Mouse (Mus musculus) heart, embryonic 14.5 days (tissue): ENCODE data around the gene Six4. TPM values are rescaled to one million over a fixed set of nuclear protein-coding genes. Genes with fewer than 3 reads are reported as not detected.
"Not testable (repeated sequence)": the region's sequence is repeated elsewhere in the genome, so short reads cannot be mapped to it uniquely, and the experiment has no call there.

Experiments
- ATAC-seq: fragments of 200-750 bp; cut with Nextera tagmentation; 2 replicates; pipeline ENCODE4 v1.8.0; 2017; ENCODE audit warnings: low read depth, moderate TSS enrichment; ENCODE audit not compliant: insufficient number of reproducible peaks, insufficient read depth, low FRiP score
- H3K27ac ChIP-seq, 2 experiments: fragments of 200-500 bp in 1 of 2; fragments of 300-500 bp in 1 of 2; sonication (generic) in 1 of 2; replicated peaks in 1 of 2; 2 replicates each; pipeline ENCODE4 v1.5.1; 2012 to 2014; ENCODE audit warnings: low read depth in 2 of 2, low read length in 2 of 2, control low read depth in 1 of 2, mild to moderate bottlenecking in 1 of 2, mixed read lengths in 1 of 2; ENCODE audit not compliant: control insufficient read depth in 1 of 2, insufficient read depth in 1 of 2
- H3K27me3 ChIP-seq: fragments of 300-500 bp; sonication (generic); 2 replicates; pipeline ENCODE4 v1.6.1; 2014; ENCODE audit warnings: mild to moderate bottlenecking, low read length, control low read depth; ENCODE audit not compliant: control insufficient read depth, insufficient read depth
- H3K36me3 ChIP-seq: fragments of 300-500 bp; sonication (generic); 2 replicates; pipeline ENCODE4 v1.6.1; 2014; ENCODE audit warnings: mild to moderate bottlenecking, control low read depth, low read length, mixed read lengths; ENCODE audit not compliant: control insufficient read depth, insufficient read depth
- H3K4me1 ChIP-seq, 2 experiments: fragments of 200-500 bp in 1 of 2; fragments of 300-500 bp in 1 of 2; sonication (generic) in 1 of 2; 2 replicates each; pipeline ENCODE4 v1.6.1; 2012 to 2014; ENCODE audit warnings: low read length in 2 of 2, control low read depth in 1 of 2, mixed read lengths in 1 of 2; ENCODE audit not compliant: control insufficient read depth in 2 of 2, insufficient read depth in 2 of 2
- H3K4me2 ChIP-seq: fragments of 300-500 bp; sonication (generic); 2 replicates; pipeline ENCODE4 v1.6.1; 2014; ENCODE audit warnings: mild to moderate bottlenecking, low read length
- H3K4me3 ChIP-seq, 2 experiments: fragments of 200-500 bp in 1 of 2; fragments of 300-500 bp in 1 of 2; sonication (generic) in 1 of 2; 2 replicates each; pipeline ENCODE4 v1.5.1; 2012 to 2014; ENCODE audit warnings: low read length in 2 of 2, mild to moderate bottlenecking in 2 of 2, control low read depth in 1 of 2, low read depth in 1 of 2, moderate library complexity in 1 of 2; ENCODE audit not compliant: control insufficient read depth in 1 of 2, insufficient read depth in 1 of 2
- H3K9ac ChIP-seq: fragments of 300-500 bp; sonication (generic); 2 replicates; pipeline ENCODE4 v1.6.1; 2014; ENCODE audit warnings: mild to moderate bottlenecking, low read length
- H3K9me3 ChIP-seq: fragments of 300-500 bp; sonication (generic); 2 replicates; pipeline ENCODE4 v1.6.1; 2016; ENCODE audit warnings: low read length, control low read depth; ENCODE audit not compliant: control insufficient read depth
- WGBS: fragments of 180-500 bp; shearing (Covaris S2); extraction: QIAGEN DNeasy Blood & Tissue Kit; methylation state at CpG from one replicate; pipeline ENCODE4 v1.1.7; 2014; 5-methylcytosine and 5-hydroxymethylcytosine counted together
- polyA plus RNA-seq: library from polyadenylated mRNA; unstranded; fragments of >200 nt; fragmentation: Nextera tagmentation; extraction: Ambion mirVana; gene quantifications from 2 replicates; pipeline ENCODE4 v1.2.1, GENCODE M21; 2014

Six4 gene
- polyA plus RNA-seq, 1 experiment from 2014 or later: 1.2 TPM

DNA sequence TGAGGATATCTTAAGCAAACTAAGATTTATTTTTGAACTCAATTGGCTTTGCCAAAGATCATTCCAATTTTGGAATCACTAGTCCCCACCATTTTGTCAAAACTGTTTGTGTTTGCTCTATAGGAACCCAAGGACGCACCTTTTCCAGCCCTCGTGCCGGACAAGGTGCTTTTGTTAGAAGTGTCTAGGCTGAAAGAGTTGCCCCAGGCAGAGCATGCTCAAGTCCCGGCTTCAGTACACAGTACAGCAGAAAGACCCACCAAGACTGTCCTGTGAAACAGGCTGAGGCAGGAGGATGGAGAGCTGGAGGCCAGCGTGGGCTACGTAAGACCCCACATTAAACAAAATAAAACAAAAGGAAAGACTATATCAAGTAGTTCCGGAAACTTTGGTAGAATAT lies 26.2 kb downstream of the Six4 start:
- no peak overlapping the region for H3K4me3 ChIP-seq
- H3K27me3 ChIP-seq: no peaks in the 10 kb centered on the region
- no peaks in the 10 kb centered on the region for H3K36me3 ChIP-seq
- H3K4me2 ChIP-seq: no peak overlapping the region
- no peak for ATAC-seq
- H3K27ac ChIP-seq: no peak overlapping the region
- no peaks in the 10 kb centered on the region for H3K4me1 ChIP-seq
- H3K9ac ChIP-seq: no peak overlapping the region
- no peaks in the 10 kb centered on the region for H3K9me3 ChIP-seq
- WGBS: 87% methylated on average over 7 of the region's 7 CpGs

DNA sequence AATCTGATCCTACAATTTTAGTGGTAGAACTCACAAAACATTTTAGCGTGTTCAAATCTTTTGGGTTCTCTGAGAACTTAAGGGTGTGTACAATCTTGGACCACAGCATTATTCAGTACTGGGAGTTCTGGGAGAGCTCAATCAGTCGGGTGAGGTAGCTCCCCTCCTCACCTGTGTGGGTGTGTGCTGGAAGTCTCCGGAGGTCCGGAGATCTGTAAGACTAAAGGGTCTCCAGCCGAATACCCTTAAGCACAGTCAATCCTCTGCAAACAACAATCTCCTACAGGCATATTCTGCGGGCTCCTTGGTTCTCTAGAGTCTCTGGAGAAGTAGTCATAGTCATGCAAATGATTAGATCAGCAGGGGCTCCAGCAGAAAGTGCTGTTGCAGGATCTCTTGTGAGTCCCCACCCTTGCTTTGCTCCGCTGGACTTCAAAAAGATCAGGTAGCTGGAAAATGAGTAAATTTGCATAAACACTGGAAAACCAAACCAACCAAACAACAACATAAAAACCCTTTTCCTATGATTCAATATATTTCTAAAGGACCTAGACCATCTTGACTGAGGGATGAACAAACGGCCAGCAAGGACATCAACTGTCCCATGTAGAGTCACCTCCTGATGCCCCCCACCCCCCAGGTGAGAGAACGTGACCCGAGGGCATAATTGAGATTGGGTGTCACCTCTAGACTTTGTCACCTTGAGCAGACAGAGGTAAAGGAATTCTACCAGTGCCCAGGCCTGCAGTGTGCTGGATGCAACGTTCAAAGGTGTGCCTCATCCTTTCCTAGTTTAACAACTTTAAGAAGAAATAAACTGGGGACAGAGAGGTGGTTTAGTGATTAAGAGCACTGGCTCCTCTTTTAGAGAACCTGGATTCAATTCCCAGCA lies 27.3 kb downstream of the Six4 start:
- no peak overlapping the region for H3K4me3 ChIP-seq
- H3K9me3 ChIP-seq: no peaks in the 10 kb centered on the region
- no peaks in the 10 kb centered on the region for H3K27me3 ChIP-seq
- ATAC-seq: no peak
- 29% methylated on average over 11 of the region's 11 CpGs for WGBS
- H3K36me3 ChIP-seq: no peaks in the 10 kb centered on the region
- no peak overlapping the region for H3K9ac ChIP-seq
- no peak overlapping the region for H3K4me2 ChIP-seq
- H3K27ac ChIP-seq: no peak overlapping the region
- H3K4me1 ChIP-seq: no peaks in the 10 kb centered on the region

- Histone ChIP-seq H3K9me3 (no peaks in the 10 kb centered on the region), H3K36me3 (no peaks in the 10 kb centered on the region), H3K27me3 (no peaks in the 10 kb centered on the region), H3K9ac (no peak overlapping the region), H3K4me1 (no peaks in the 10 kb centered on the region), H3K4me3 (no peak overlapping the region), H3K27ac (no peak overlapping the region), H3K4me2 (no peak overlapping the region)
- 73% methylated on average over 4 of the region's 4 CpGs for WGBS
- ATAC-seq: no peak
Measured at GRCm38 (mm10) chr12:73083773-73084172, 29.5 kb downstream of the Six4 start.

GRCm38 (mm10) chr12:73081828-73082227 lies 31.4 kb downstream of the Six4 start:
- not testable (repeated sequence) for H3K4me1 ChIP-seq, H3K9me3 ChIP-seq, H3K4me2 ChIP-seq, ATAC-seq, H3K27ac ChIP-seq, H3K9ac ChIP-seq, H3K4me3 ChIP-seq, H3K36me3 ChIP-seq, H3K27me3 ChIP-seq
- WGBS: 85% methylated on average over 4 of the region's 4 CpGs

- H3K4me2 ChIP-seq: no peak overlapping the region
- ATAC-seq: no peak
- no peak overlapping the region for H3K4me3 ChIP-seq
- H3K36me3 ChIP-seq: no peaks in the 10 kb centered on the region
- no peaks in the 10 kb centered on the region for H3K9me3 ChIP-seq
- H3K9ac ChIP-seq: no peak overlapping the region
- H3K27ac ChIP-seq: no peak overlapping the region
- H3K27me3 ChIP-seq: peaks cover 7% of the 10 kb centered on the region; the same call in 1 of the 2 replicates
- H3K4me1 ChIP-seq: no peaks in the 10 kb centered on the region
- 51% methylated on average over 9 of the region's 9 CpGs for WGBS
Measured at GRCm38 (mm10) chr12:73060805-73061410, 52.3 kb downstream of the Six4 start.

DNA sequence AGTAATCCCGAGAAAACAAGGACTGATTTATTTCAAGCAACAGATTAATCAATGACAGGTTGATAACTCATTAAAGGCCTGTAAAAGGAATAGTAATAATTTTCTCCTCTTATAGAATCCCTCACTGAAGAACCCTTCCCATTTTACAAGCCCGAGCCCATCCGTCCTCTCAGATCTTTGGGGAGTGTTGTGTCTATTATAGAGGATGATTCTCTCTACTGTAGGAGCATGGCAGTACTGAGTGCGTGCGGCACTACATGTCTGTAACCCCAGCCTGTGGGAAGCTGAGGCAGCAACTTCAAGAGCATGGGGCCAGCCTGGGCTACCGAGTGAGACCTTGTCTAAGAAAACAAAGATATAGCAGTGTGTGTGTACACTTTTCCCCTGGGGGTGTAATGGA lies 55.8 kb downstream of the Six4 start:
- Histone ChIP-seq H3K4me1 (peaks cover 0 to 12% of the 10 kb centered on the region in 2 experiments; a peak in 1 of 4 replicates), H3K9me3 (no peaks in the 10 kb centered on the region), H3K4me3 (no peak overlapping the region), H3K27me3 (peaks cover 27% of the 10 kb centered on the region), H3K4me2 (no peak overlapping the region), H3K27ac (no peak overlapping the region), H3K9ac (no peak overlapping the region), H3K36me3 (no peaks in the 10 kb centered on the region)
- ATAC-seq: no peak
- WGBS: 84% methylated on average over 6 of the region's 6 CpGs

- Histone ChIP-seq H3K36me3 (no peaks in the 10 kb centered on the region), H3K27me3 (peaks cover 47% of the 10 kb centered on the region), H3K4me3 (no peak overlapping the region), H3K9ac (no peak overlapping the region), H3K27ac (no peak overlapping the region), H3K4me1 (peaks cover 0 to 12% of the 10 kb centered on the region in 2 experiments; a peak in 1 of 4 replicates), H3K4me2 (no peak overlapping the region), H3K9me3 (no peaks in the 10 kb centered on the region)
- ATAC-seq: no peak
- 29% methylated on average over 5 of the region's 5 CpGs for WGBS
Measured at GRCm38 (mm10) chr12:73055451-73055850, 57.8 kb downstream of the Six4 start.
